Mouse (Mus musculus): Measurements from ENCODE around the gene Kcnh7. TPM values are rescaled to one million over a fixed set of nuclear protein-coding genes. Genes with fewer than 3 reads are reported as not detected.

Kcnh7 gene
- polyA plus RNA-seq (2012; rRNA removed), result 0.01 TPM in 1 of 2 replicates, not detected in the other

GRCm38 (mm10) chr2:63183563-63184545 is at the start of gene Kcnh7:
Gene Kcnh7, minus strand, starts transcription at chr2:63184287.
- DNase-seq (ENCODE audit: low spot score), result no peak

- DNase-seq (ENCODE audit: low spot score), result no peak
These were observed 23.3 kb upstream of the Kcnh7 start for GRCm38 (mm10) chr2:63207435-63207834.

- DNase-seq (ENCODE audit: low spot score), result no peak
These were observed 1.9 kb upstream of the Kcnh7 start for GRCm38 (mm10) chr2:63186014-63186413.

- no peak for DNase-seq (ENCODE audit: low spot score)
These were observed 704 bp upstream of the Kcnh7 start for GRCm38 (mm10) chr2:63184551-63185430.

GRCm38 (mm10) chr2:63153701-63154100 is 30.4 kb downstream of the Kcnh7 start:
- DNase-seq (ENCODE audit: low spot score), result no peak

- no peak for DNase-seq (ENCODE audit: low spot score)
These were observed 56.1 kb downstream of the Kcnh7 start for GRCm38 (mm10) chr2:63127762-63128516.

DNA sequence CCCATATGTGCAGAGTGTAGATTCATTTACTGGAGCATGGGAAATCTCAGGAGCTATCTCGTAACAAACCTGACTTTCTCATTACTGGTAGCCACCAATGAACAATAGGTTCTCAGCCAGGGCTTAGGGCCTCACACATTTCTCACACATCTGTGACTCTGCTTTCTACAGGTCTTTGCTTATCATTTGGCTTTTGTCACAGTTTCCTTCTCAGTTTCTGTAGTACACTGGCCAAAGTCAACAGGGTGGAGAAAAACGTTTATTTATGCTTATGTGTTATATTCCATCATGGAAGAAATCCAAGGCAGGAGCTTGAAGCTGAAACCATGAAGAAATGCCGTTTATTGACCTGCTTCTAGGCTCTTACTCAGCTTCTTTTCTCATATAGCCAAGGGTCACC is 63.8 kb downstream of the Kcnh7 start:
- no peak for DNase-seq (ENCODE audit: low spot score)

DNA sequence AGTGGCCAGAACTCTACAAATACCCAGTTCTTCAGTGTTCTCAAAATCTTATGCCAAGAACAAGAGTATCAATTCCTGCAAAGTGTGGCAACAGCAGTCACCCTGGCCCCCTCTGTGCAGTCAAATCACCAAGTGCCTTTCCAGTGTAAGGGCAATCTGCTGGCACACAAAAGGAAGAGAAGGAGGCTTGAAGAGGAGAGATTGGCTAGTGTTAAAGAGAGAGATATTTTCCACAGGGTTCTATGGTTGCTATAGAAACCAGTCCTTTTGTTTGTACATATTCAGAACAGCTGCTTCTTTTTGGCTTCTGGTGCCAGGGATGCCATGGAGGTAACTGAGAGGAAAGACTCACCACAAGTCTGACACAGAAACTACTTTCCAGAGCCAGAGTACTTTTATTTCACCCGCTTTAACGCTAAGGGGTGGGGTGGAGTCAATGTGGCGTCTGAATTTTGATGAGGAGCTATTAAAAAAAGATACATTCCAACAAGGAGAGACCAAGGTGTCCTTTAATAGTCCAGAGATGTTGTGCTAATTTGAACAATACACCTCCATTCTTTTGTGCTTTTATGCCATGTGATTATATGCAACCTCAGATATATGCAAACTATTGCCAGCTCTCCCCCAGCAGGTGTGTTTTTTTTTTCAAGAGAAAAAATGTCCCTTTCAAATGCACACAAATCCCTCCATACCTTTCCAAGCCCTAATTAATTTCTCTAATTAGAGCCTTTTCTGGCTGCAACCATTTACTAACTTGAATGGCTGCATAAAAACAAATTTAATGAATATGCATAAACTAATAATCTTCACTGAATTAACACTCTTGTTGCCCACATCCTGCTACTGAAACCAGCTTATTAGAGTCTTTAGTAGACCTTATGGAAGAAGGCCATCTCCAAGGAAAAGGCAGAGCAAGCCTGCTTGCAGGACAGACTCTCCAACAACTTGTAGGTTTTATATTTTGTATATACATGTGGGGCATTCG is 66.6 kb downstream of the Kcnh7 start:
- DNase-seq (ENCODE audit: low spot score), result no peak

GRCm38 (mm10) chr2:63105971-63106370 is 78.1 kb downstream of the Kcnh7 start:
- DNase-seq (ENCODE audit: low spot score), result no peak

DNA sequence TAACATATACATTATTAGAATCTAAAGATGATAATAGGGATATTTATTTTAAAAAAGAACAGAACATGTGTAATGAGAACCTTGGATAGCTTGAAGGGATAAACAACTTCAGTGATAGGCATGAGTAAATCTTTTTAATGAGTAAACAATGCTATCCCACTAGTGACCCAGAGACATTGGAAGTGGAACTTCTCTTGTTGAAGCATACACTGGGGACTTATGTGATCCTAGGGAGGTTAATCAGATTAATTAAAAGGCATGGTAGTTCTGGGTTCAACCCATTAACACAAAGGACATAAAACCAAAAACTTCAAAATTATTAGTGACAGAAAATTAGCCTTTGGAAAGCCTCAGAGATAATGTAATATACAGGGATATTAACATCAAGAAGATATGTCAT is 84.4 kb downstream of the Kcnh7 start:
- DNase-seq (ENCODE audit: low spot score), result no peak

DNA sequence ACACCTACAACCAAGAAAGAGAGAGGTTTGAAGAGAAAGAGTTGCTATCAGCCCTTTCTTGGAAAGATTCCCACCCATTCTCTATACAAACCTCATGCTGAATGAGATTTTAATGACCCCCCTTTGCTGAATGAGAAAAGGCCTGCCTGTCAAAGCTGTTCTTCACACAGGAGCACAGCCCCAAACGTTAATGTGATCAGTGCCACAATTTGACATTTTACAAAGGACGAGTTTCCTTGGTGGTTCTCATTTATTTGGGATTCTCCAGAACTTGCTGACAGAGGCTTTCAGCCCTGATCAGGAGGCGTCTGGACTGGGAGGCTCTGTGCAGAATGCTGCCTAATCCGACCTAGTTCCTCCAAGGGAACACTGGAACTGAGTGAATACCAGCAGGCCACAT is 92.3 kb downstream of the Kcnh7 start:
- DNase-seq (ENCODE audit: low spot score), result no peak

DNA sequence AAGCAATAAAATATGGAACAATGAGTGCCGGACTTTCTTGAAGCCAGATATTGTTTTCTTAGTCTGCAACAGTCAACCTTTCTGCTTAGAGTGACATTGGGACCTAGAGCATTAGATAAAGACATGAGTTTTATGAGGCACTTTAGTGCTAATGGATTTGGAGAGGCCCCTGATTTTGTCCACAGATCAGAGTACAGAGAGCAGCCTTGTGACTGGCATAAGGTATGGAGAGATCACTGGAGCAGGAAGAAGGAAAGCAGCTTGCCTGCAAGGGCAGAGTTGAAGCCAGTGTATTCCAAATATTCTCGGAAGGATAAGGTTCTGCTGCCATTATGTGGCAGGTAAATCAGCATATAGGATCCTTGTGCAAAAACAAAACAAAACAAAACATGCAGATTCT is 93.6 kb downstream of the Kcnh7 start:
- no peak for DNase-seq (ENCODE audit: low spot score)

DNA sequence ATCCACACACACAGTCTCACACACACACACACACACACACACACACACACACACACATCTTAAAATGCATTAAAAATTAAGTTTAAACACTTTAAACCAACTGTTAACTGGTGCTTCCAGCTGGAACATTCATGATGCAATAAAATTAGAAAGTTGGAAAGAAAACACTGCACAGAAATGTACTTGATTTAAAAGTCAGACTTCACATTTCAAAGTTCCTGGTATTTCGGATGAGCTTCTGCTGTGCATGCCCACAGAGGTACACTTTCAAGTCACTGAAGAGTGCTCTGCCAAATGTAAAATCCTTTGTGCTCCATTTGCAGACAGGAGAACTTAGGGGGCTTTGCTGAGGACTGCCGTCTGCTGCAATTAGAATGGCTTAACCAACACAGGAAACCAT is 125.7 kb downstream of the Kcnh7 start:
- DNase-seq (ENCODE audit: low spot score), result no peak

DNA sequence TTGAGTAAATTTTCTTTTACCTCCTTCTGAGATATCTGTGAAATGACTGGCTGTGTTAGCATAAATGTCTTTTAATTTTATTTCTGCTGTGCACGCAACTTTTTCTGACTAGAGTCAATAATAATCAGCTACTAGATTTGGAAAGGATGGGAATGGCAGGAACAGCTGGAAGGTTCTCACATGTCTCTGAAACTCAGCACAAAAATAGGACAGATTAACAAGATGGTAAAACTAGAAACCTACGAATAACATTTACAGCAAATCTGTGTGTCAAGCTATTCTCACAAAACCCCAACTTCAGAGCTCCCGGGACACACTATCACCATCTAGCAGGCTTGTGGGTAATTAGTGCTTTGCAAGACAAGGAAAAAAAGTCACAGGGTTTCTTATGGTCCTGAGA is 134.2 kb downstream of the Kcnh7 start:
- DNase-seq (ENCODE audit: low spot score), result no peak

DNA sequence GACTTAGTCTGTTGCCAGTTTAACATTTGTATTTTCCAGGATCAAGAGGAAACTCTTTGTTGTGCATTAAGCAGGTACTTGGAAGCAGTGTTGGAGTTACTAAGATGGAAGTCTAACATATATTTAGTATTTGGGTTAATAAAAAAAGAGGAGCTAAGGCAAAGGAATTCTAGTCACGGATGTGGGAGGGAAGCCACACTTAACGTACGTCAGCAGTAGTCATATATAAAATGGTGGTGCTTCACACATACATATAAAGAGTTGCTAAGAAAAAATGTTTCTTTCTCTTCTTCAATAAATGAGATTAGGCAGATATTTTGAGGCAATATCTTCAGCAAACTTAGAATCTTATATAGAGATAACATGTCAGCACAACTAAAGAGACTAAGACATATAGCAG is 144.4 kb downstream of the Kcnh7 start:
- no peak for DNase-seq (ENCODE audit: low spot score)

DNA sequence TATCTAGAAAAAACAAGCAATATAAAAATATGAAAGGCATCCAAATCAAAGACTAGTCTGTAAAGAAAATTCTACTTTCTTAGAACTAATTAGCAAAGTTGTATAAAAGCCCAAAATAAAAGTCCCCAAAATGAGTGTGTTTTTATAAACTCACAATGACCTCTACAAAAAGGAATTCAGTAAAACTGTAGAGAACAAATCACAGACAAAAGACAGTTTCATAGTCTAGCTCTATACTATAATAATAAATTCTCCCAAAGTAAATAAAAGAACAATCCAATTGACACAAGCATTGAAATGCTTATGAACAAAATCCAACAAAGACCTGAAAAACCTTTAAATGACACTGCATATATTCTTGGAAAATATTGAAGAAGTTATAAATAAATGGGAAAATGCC is 169.2 kb downstream of the Kcnh7 start:
- no peak for DNase-seq (ENCODE audit: low spot score)

- DNase-seq (ENCODE audit: low spot score), result no peak
These were observed 174.9 kb downstream of the Kcnh7 start for GRCm38 (mm10) chr2:63009141-63009540.

- no peak for DNase-seq (ENCODE audit: low spot score)
These were observed 181.3 kb downstream of the Kcnh7 start for GRCm38 (mm10) chr2:63002784-63003183.

DNA sequence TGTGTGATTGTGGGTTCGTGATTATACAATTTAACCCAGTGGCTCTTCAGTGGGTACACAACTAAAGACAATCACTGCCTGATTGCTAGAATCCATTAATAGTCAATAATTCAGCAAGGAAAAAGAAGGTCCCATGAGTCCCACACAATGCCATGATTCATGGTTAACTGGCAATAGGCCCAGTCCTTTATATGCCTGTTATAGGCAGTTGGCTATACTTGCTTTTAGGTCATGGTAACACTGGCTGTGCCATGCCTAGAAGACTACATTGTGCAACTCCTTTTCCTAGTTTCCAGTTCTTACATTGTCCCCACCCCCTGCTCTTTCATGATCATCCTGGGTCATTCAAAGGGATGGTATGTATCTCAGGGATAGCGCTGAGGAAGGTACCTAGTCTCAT is 186.4 kb downstream of the Kcnh7 start:
- no peak for DNase-seq (ENCODE audit: low spot score)

DNA sequence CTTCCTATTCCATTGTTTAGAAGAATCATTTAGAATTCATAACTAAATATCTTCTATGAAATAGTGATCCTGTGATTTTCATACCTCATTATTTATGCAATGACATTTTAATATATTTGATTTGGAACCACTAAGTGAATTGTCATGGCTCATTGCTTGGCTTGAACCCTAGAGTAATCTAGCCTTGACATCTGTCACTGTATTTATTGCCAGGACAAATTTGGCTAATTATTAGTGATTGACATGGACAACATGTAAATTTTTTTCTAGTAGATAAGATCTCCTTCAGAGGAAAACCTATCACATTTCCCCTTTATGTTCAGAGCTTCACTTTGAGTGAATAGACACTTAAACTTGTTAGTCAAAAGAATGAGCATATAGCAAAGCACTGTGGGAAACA is 195.5 kb downstream of the Kcnh7 start:
- DNase-seq (ENCODE audit: low spot score), result no peak

GRCm38 (mm10) chr2:62983936-62984335 is 200.2 kb downstream of the Kcnh7 start:
- DNase-seq (ENCODE audit: low spot score), result no peak

All from urinary bladder, adult 2 months (tissue).